Mouse (Mus musculus): Measurements from ENCODE around the gene Sgk1.
"Not testable (repeated sequence)": the region's sequence is repeated elsewhere in the genome, so short reads cannot be mapped to it uniquely, and the experiment has no call there.

Sgk1 gene

DNA sequence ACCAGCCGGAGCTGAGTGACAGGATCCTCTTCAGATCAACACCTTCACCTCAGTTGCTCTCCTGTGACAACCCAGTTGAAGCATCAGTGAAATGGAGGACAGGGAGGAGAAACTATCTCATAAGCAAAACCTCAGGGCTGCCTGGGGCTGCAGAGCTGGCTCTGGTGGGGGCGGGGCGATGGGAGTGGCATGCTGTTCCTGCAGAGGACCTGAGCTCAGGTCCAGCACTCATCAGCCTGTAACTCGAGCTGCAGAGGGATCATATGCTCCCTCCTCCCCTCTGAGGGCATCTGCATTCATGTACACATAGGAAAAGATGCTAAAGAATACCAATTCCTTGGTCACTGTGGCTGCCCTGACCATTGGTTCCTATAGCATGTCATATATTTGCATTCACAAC lies 15.5 kb upstream of the Sgk1 start:
- no peak for DNase-seq (ENCODE audit: low read depth, low spot score)

GRCm38 (mm10) chr10:21868221-21868620 lies 13.8 kb upstream of the Sgk1 start:
- DNase-seq (ENCODE audit: low read depth, low spot score) = no peak

DNA sequence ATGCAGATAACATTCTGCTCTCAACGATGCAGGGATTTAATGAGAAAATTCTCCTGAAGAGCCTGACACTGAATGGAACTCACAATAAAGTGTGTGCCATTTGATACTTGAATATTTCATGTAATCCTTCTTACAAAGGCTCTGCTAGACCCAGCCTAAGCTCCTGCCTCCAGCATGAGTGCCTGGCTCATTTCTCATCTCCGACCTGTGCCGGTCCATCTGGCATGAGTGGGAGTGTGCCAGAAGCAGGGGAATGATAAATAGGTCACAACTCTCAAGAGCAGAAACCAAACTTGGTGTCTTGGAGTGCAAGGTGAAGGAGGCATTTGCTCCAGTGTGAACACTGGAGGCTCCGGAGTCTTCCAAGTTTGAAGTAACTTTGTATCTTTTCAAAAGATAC lies 13.4 kb upstream of the Sgk1 start:
- DNase-seq (ENCODE audit: low read depth, low spot score) = no peak

- DNase-seq (ENCODE audit: low read depth, low spot score) = no peak
Observed at GRCm38 (mm10) chr10:21881837-21882183, 174 bp upstream of the Sgk1 start.

- no peak for DNase-seq (ENCODE audit: low read depth, low spot score)
Observed at GRCm38 (mm10) chr10:21883587-21883986, 1.6 kb downstream of the Sgk1 start.

DNA sequence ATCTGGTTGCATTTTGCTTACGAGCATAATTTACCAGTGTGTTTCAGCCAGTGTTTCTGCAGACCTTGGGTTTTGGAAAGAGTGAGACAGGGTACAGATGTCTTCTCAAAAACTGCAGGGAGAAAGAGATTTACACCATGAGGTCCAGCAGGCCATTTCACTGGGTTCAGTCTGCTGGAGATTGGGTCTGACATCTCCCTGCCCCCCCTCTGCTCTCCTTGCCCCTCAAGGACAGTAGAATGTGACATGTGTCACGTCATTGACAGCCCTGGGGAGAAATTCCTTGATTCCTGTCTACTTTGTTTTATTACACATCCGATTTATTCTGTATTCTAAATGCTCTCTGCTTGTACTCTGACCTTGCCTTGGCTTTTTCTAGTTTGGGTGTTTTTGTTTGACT lies 2.5 kb downstream of the Sgk1 start:
- no peak for DNase-seq (ENCODE audit: low read depth, low spot score)

GRCm38 (mm10) chr10:21889141-21889765 lies 7.3 kb downstream of the Sgk1 start:
- no peak for DNase-seq (ENCODE audit: low read depth, low spot score)

DNA sequence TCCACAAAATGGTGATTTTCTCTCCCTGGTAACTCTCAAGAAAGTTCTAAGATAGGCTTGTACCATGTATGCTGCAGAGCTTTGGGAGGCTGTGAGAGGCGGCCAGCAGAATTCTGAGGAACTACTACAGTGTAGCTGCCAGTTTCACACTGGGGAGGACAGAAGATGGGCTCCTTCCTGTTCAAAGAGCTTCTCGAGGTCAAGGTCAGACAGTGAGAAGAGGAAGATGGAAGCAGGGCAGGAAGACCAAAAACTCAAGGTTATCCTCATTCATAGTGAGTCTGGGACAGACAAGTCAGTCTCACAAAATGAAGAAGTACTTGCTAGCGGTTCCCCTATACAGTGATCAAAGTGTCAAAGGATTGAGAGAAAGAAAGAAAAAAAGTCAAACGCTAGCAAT lies 8.3 kb downstream of the Sgk1 start:
- DNase-seq (ENCODE audit: low read depth, low spot score) = no peak

- no peak for DNase-seq (ENCODE audit: low read depth, low spot score)
Observed at GRCm38 (mm10) chr10:21891442-21891841, 9.5 kb downstream of the Sgk1 start.

DNA sequence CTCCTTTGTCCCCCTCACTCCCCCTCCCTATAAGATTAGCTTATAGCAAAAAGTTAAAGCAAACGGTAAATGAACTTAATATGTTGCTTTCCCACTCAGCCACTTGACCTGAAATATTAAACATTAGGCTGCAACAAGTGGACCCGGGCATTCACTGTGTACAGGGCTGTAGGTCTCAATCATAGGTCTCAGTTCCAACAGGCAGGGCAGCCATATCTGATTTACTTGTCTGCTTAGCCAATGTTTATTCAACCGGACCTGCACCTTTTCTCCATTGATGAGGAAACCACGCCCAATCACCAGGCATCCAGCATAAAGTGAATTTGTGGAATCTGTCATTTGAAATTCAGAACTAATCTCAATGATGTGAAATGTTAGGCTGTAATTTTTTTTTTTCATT lies 10.1 kb downstream of the Sgk1 start:
- no peak for DNase-seq (ENCODE audit: low read depth, low spot score)

DNA sequence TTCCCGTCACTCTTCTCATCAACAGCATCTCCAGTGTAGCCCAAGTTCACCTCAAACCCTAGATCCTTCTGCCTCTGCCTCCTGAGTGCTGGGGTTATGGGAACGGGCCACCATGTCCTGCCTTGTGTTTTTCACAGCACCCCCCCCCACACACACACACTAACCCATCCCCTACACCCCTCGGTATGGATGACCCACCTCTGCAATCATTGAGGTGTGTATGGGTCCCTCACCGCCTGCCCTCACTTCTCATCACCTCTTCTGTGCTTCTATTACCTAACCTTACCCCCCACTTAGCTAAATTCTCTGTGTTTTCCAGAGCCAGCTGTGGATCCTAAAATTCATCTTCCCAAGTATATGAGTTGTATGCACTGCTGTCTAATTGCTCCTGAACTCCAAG lies 16.4 kb downstream of the Sgk1 start:
- no peak for DNase-seq (ENCODE audit: low read depth, low spot score)

GRCm38 (mm10) chr10:21898851-21899250 lies 16.9 kb downstream of the Sgk1 start:
- DNase-seq (ENCODE audit: low read depth, low spot score) = not testable (repeated sequence)

GRCm38 (mm10) chr10:21899397-21899796 lies 17.4 kb downstream of the Sgk1 start:
- DNase-seq (ENCODE audit: low read depth, low spot score) = no peak

GRCm38 (mm10) chr10:21902152-21903140 lies 20.5 kb downstream of the Sgk1 start:
- no peak for DNase-seq (ENCODE audit: low read depth, low spot score)

GRCm38 (mm10) chr10:21904151-21904550 lies 22.2 kb downstream of the Sgk1 start:
- DNase-seq (ENCODE audit: low read depth, low spot score) = no peak

- DNase-seq (ENCODE audit: low read depth, low spot score) = no peak
Observed at GRCm38 (mm10) chr10:21905616-21906015, 23.6 kb downstream of the Sgk1 start.

DNA sequence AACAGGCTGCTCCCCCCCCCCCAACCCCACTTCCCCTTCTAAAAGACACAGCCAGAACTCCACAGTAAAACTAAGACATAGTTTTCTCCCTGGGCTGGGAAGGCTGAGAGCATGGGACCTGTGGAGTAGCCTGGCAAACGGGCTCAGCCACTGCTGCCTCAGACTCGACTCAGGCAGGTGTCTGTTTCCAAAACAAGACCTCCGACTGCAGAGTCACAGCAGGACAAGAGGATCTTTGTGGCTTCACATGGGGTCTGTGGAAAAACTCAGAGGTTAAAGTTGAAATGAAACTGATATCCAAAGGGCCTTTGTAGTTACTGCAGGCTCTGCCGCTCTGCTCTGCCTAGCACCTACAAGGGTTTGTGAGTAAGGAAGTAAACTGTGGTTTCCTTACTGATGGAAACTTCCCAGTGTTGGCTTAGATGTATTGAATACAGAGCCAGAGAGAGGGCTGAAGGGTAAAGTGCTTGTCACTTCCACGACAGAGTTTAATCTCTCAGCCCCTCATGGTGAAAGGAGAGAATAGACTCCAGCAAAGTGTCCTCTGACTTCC lies 25.0 kb downstream of the Sgk1 start:
- DNase-seq (ENCODE audit: low read depth, low spot score) = no peak

GRCm38 (mm10) chr10:21907784-21908183 lies 25.8 kb downstream of the Sgk1 start:
- DNase-seq (ENCODE audit: low read depth, low spot score) = no peak

- no peak for DNase-seq (ENCODE audit: low read depth, low spot score)
Observed at GRCm38 (mm10) chr10:21908686-21909085, 26.7 kb downstream of the Sgk1 start.

- DNase-seq (ENCODE audit: low read depth, low spot score) = no peak
Observed at GRCm38 (mm10) chr10:21910334-21910733, 28.4 kb downstream of the Sgk1 start.

DNA sequence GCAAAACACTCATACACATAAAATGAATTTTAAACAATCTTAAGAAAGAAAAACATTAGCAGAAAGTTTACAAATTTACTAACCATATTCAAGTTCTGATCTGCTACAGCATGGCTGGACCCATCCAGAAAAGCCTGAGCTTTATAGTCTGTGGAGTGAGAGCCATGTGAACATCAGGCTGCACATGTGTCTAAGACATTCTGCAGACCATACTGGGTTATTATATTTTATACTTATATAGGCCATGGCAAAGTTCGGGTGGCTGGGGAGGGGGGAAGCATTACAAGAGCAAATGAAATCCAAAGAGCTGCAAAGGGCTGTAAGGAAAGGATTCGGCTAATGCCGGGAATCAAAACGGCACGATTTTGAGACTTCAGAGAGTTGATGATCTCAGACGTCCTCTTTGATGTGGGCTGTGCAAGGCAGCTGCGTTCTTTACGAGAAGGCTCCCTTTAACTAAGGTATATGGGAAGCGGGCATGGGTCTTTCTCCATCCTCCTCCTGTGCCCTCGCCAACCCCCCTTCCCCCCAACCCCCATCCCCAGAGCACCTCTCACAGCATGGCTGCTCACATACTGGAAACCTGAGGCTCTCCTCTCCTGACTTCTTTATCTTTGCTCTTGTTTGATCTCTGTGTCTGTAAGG lies 29.4 kb downstream of the Sgk1 start:
- DNase-seq (ENCODE audit: low read depth, low spot score) = no peak

GRCm38 (mm10) chr10:21914751-21915150 lies 32.8 kb downstream of the Sgk1 start:
- DNase-seq (ENCODE audit: low read depth, low spot score) = no peak
